Mouse (Mus musculus) E14TG2a.4 (cell line): Measurements from ENCODE around the gene Glud1.

ENCODE experiments used
- CTCF ChIP-seq: conservative IDR thresholded peaks from 2 replicates; pipeline ENCODE4 v1.5.1; 2014; ENCODE audit warnings: low read length
- POU5F1 ChIP-seq: IDR thresholded peaks from 2 replicates; pipeline ENCODE4 v1.6.1; 2014; ENCODE audit warnings: low read length, borderline replicate concordance

GRCm38 (mm10) chr14:34275225-34275624, 35.3 kb upstream of the Glud1 start:
- TF ChIP-seq CTCF (no peak), POU5F1 (no peak)
